Mouse (Mus musculus): ENCODE measurements around the gene Abcb7.

- TF ChIP-seq CTCF (IDR thresholded peaks at IDR 0.05; ENCODE audit: low read depth) (no peak), EP300 (IDR thresholded peaks at IDR 0.05; ENCODE audit: low read depth) (no peak)
Observed at GRCm38 (mm10) chrX:104291721-104292120, 121.9 kb downstream of the Abcb7 start.

All from heart, postnatal 0 days (tissue).